Mouse (Mus musculus): Measurements from ENCODE around the gene Cdk17. TPM values are rescaled to one million over a fixed set of nuclear protein-coding genes. Genes with fewer than 3 reads are reported as not detected.

Cdk17 gene
- 41.2 and 45.7 TPM in 2 replicates for polyA plus RNA-seq (2015; fragmentation: Nextera tagmentation; extraction: Ambion mirVana)

- Histone ChIP-seq H3K4me1 (replicated peaks) (peaks cover 26% of the 10 kb centered on the region), H3K4me3 (peak within 1 kb of the TSS; percentile 98), H3K27ac (replicated peaks) (peak within 1 kb of the TSS; percentile 98), H3K27me3 (no peaks in the 10 kb centered on the region), H3K9me3 (no peaks in the 10 kb centered on the region), H3K36me3 (no peaks in the 10 kb centered on the region), H3K9ac (peak within 1 kb of the TSS; percentile 97), H3K4me2 (peak within 1 kb of the TSS; percentile 58)
- under 1% methylated on average over 89 of the region's 97 CpGs for WGBS
- ATAC-seq (ENCODE audit: low FRiP score, low read depth), result peak; percentile 78
These were observed at the start of gene Cdk17 for GRCm38 (mm10) chr10:93160807-93161510. Cdk17 (plus strand) TSS chr10:93160875.

- no peak overlapping the region for H3K4me3 ChIP-seq
- no peak for ATAC-seq (ENCODE audit: low FRiP score, low read depth)
- H3K27me3 ChIP-seq, result no peaks in the 10 kb centered on the region
- H3K9me3 ChIP-seq, result no peaks in the 10 kb centered on the region
- no peaks in the 10 kb centered on the region for H3K4me1 ChIP-seq (replicated peaks)
- 43% methylated on average over 8 of the region's 8 CpGs for WGBS
- no peak overlapping the region for H3K4me2 ChIP-seq
- H3K27ac ChIP-seq (replicated peaks), result no peak overlapping the region
- H3K36me3 ChIP-seq, result no peaks in the 10 kb centered on the region
- H3K9ac ChIP-seq, result no peak overlapping the region
These were observed 49.3 kb upstream of the Cdk17 start for GRCm38 (mm10) chr10:93111412-93111811.

DNA sequence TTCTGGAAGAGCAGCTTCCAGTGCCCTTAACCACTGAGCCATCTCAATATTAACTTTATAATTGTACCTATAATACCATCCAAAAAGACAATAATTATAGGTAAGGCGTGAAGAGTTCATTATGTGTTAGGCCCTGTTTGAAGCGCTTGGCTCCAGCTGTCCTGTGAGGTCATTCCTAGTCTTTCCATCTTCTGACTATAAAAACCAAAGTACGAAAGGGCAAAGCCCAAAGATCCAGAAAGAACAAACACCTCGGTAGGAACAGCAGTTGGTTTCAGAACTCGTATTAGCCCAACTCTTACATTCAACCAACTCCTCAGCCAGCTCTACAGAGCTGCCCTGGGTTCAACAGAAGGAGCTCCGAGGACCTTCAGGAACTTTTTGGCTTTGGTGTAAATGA, 48.7 kb upstream of the Cdk17 start:
- Histone ChIP-seq H3K27ac (replicated peaks) (no peak overlapping the region), H3K27me3 (no peaks in the 10 kb centered on the region), H3K4me3 (no peak overlapping the region), H3K4me2 (no peak overlapping the region), H3K36me3 (no peaks in the 10 kb centered on the region), H3K4me1 (replicated peaks) (no peaks in the 10 kb centered on the region), H3K9me3 (no peaks in the 10 kb centered on the region), H3K9ac (no peak overlapping the region)
- WGBS, result 91% methylated on average over 6 of the region's 6 CpGs
- no peak for ATAC-seq (ENCODE audit: low FRiP score, low read depth)

DNA sequence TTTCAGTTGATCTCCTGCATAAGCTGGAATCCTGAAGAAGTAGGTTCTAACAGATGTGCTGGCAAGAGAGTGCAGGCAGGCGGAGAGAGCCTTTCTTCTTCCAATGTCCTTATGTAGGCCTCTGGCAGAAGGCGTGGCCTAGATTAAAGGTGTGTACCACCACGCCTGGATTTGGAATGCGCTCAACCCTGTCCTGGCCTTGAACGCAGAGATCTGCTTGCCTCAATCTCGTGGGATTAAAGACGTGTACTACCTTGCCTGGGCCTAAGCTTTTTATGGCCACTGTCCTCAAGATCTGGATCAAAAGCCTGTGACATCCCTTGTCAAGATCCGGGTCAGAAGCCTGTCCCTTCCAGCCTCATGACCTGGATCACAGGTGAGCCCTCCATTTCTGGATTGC, 46.7 kb upstream of the Cdk17 start:
- H3K9ac ChIP-seq, result no peak overlapping the region
- WGBS, result 93% methylated on average over 8 of the region's 8 CpGs

DNA sequence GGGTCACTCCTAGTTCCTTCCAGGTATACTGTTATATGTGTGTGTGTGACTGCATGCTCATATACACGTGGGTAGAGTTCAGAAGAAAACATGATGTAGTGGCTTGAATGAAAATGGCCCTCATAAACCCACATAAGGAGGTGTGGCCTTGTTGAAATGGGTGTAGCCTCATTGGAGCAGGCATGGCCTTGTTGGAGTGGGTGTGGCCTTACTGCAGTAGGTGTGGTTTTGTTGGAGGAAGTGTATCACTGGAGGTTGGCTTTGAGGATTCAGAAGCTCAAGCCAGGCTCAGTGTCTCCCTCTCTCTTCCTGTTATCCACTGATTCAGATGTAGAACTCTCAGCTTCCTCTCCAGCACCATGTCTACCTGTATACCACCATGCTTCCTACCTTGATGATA, 45.9 kb upstream of the Cdk17 start:
- 70% methylated on average over 1 of the region's 1 CpGs for WGBS
- Histone ChIP-seq H3K4me2 (no peak overlapping the region), H3K9ac (no peak overlapping the region), H3K36me3 (no peaks in the 10 kb centered on the region), H3K4me1 (replicated peaks) (no peaks in the 10 kb centered on the region), H3K27ac (replicated peaks) (no peak overlapping the region), H3K27me3 (no peaks in the 10 kb centered on the region), H3K9me3 (no peaks in the 10 kb centered on the region), H3K4me3 (no peak overlapping the region)
- no peak for ATAC-seq (ENCODE audit: low FRiP score, low read depth)

More for the DNA sequence above, 46.7 kb upstream of the Cdk17 start:
- no peak for ATAC-seq (ENCODE audit: low FRiP score, low read depth)
- no peaks in the 10 kb centered on the region for H3K9me3 ChIP-seq
- no peak overlapping the region for H3K27ac ChIP-seq (replicated peaks)
- H3K4me2 ChIP-seq, result no peak overlapping the region
- H3K36me3 ChIP-seq, result no peaks in the 10 kb centered on the region
- H3K4me3 ChIP-seq, result no peak overlapping the region
- H3K27me3 ChIP-seq, result no peaks in the 10 kb centered on the region
- no peaks in the 10 kb centered on the region for H3K4me1 ChIP-seq (replicated peaks)

DNA sequence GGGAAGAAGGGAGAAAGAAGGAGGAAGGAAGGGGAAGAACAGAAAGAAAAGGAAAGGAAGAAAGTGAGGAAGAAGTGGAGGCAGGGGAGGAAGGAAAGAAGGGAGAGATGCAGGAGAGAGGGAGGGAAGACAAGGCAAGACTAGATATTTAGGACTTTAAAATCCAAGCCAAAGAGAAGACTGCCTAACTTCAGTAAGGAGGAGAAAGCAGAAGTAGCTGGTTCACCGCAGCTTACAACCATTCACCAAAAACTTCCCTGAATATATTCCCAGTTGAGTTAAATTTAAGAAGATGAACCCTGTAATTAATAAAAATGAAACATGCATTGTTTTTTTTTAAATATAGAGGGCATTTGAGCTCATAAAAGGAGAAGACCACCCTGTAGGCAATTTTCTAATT, 44.9 kb upstream of the Cdk17 start:
- H3K4me2 ChIP-seq, result no peak overlapping the region
- no peaks in the 10 kb centered on the region for H3K4me1 ChIP-seq (replicated peaks)
- no peaks in the 10 kb centered on the region for H3K9me3 ChIP-seq
- WGBS, result 96% methylated on average over 1 of the region's 1 CpGs
- H3K27me3 ChIP-seq, result no peaks in the 10 kb centered on the region
- no peak for ATAC-seq (ENCODE audit: low FRiP score, low read depth)
- no peak overlapping the region for H3K4me3 ChIP-seq
- no peak overlapping the region for H3K9ac ChIP-seq
- no peak overlapping the region for H3K27ac ChIP-seq (replicated peaks)
- H3K36me3 ChIP-seq, result no peaks in the 10 kb centered on the region

DNA sequence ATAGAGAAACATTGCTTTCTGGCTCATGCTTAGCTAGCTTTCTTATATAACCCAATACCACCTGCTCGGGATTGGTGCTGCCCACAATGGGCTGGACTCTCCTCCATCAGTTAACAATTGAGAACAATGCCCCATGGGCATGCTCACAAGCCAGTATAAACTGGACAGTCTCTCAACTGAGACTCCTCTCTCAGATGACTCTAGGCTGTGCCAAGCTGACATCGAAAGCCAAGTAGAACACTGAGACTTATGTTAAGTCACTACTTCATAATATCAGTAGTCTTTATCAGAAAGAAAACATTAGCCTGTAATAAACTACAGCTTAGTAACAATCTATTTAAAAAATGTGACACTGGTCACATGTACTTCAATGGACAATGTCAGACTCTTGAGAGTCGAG, 44.0 kb upstream of the Cdk17 start:
- WGBS, result 87% methylated on average over 3 of the region's 3 CpGs
- ATAC-seq (ENCODE audit: low FRiP score, low read depth), result no peak
- no peaks in the 10 kb centered on the region for H3K4me1 ChIP-seq (replicated peaks)
- no peak overlapping the region for H3K27ac ChIP-seq (replicated peaks)
- no peak overlapping the region for H3K4me3 ChIP-seq
- H3K4me2 ChIP-seq, result no peak overlapping the region
- no peak overlapping the region for H3K9ac ChIP-seq
- H3K27me3 ChIP-seq, result no peaks in the 10 kb centered on the region
- H3K9me3 ChIP-seq, result no peaks in the 10 kb centered on the region
- no peaks in the 10 kb centered on the region for H3K36me3 ChIP-seq

DNA sequence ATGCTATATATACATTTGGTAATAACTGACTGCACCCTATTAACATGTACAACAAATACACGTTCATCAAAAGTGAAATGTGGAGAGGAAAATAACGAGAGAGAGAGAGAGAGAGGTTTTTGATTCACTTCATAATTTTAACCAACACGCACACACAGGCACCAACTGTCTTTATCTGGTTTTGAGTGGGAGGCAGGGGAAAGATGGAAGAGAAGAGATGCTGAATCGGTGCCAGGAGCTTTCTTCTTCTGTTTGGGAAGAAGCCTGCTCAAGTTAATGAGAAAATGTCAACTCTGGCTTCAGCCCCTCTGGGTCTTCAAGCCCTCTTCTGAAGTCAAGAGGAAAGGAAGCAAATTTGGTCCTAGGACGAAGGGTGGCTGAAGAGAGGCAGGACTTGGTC, 40.9 kb upstream of the Cdk17 start:
- no peaks in the 10 kb centered on the region for H3K27me3 ChIP-seq
- H3K9me3 ChIP-seq, result no peaks in the 10 kb centered on the region
- no peak overlapping the region for H3K4me2 ChIP-seq
- 64% methylated on average over 5 of the region's 5 CpGs for WGBS
- no peak overlapping the region for H3K4me3 ChIP-seq
- peaks cover 6% of the 10 kb centered on the region; the same call in 1 of the 2 replicates for H3K4me1 ChIP-seq (replicated peaks)
- H3K36me3 ChIP-seq, result no peaks in the 10 kb centered on the region
- no peak overlapping the region for H3K9ac ChIP-seq
- H3K27ac ChIP-seq (replicated peaks), result no peak overlapping the region
- no peak for ATAC-seq (ENCODE audit: low FRiP score, low read depth)

DNA sequence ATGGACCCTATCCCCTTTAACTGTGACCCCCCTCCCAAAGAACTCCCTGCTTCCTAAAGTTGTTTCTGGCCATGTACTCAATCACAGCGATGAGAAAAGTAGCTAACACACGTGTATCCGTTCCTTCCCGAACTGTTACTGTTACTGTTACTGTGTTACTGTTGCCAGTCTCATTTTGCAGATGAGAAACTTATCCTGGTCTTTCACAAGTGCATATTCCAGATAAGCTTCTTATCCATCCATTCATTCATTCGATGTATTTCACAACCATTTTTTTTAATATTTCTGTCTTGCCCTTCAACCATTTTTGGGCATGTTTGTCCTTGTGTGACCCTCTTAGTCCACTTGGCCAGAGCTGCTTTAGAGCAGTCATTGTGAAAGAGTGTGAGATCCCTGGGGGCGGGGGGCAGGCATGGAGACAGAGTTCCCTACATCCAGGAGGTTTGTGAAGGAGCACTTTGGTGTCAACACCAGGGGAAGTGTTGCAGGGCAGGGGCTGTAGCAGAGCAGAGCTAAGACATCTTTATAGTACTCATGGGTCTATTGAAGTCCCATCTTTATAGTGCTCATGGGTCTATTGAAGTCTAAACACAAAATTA, 39.3 kb upstream of the Cdk17 start:
- Histone ChIP-seq H3K4me3 (no peak overlapping the region), H3K27ac (replicated peaks) (no peak overlapping the region), H3K4me2 (no peak overlapping the region), H3K27me3 (no peaks in the 10 kb centered on the region), H3K36me3 (no peaks in the 10 kb centered on the region), H3K9me3 (no peaks in the 10 kb centered on the region), H3K4me1 (replicated peaks) (peaks cover 6% of the 10 kb centered on the region; the same call in 1 of the 2 replicates), H3K9ac (no peak overlapping the region)
- ATAC-seq (ENCODE audit: low FRiP score, low read depth), result no peak
- WGBS, result 93% methylated on average over 6 of the region's 6 CpGs

- H3K9me3 ChIP-seq, result no peaks in the 10 kb centered on the region
- 57% methylated on average over 12 of the region's 12 CpGs for WGBS
These were observed 38.1 kb upstream of the Cdk17 start for GRCm38 (mm10) chr10:93122399-93123184.

GRCm38 (mm10) chr10:93123310-93123709, 37.4 kb upstream of the Cdk17 start:
- no peak overlapping the region for H3K9ac ChIP-seq
- no peaks in the 10 kb centered on the region for H3K27me3 ChIP-seq
- H3K9me3 ChIP-seq, result no peaks in the 10 kb centered on the region
- no peak overlapping the region for H3K4me2 ChIP-seq
- peaks cover 6% of the 10 kb centered on the region; the same call in 1 of the 2 replicates for H3K4me1 ChIP-seq (replicated peaks)
- no peaks in the 10 kb centered on the region for H3K36me3 ChIP-seq
- 67% methylated on average over 4 of the region's 4 CpGs for WGBS
- no peak overlapping the region for H3K27ac ChIP-seq (replicated peaks)
- H3K4me3 ChIP-seq, result no peak overlapping the region
- ATAC-seq (ENCODE audit: low FRiP score, low read depth), result no peak

More at GRCm38 (mm10) chr10:93122399-93123184, 38.1 kb upstream of the Cdk17 start:
- no peak overlapping the region for H3K27ac ChIP-seq (replicated peaks)
- H3K4me2 ChIP-seq, result no peak overlapping the region
- no peaks in the 10 kb centered on the region for H3K36me3 ChIP-seq
- no peak overlapping the region for H3K9ac ChIP-seq
- no peaks in the 10 kb centered on the region for H3K27me3 ChIP-seq
- no peak overlapping the region for H3K4me3 ChIP-seq
- peaks cover 6% of the 10 kb centered on the region; the same call in 1 of the 2 replicates for H3K4me1 ChIP-seq (replicated peaks)
- ATAC-seq (ENCODE audit: low FRiP score, low read depth), result no peak

Data from hindbrain, embryonic 15.5 days (tissue).